Mouse (Mus musculus): Measurements from ENCODE around the gene Cacna1d.

Gene Cacna1d

GRCm38 (mm10) chr14:29998747-29999474 lies 492.3 kb downstream of the Cacna1d start:
- in situ Hi-C loops (cut with MboI; ENCODE audit: low pct_unique_long_range_greater_than_20kb in 1 of 2, low sequenced_read_pairs in 2 of 2, unreplicated experiment in 1 of 2): no loop called here

DNA sequence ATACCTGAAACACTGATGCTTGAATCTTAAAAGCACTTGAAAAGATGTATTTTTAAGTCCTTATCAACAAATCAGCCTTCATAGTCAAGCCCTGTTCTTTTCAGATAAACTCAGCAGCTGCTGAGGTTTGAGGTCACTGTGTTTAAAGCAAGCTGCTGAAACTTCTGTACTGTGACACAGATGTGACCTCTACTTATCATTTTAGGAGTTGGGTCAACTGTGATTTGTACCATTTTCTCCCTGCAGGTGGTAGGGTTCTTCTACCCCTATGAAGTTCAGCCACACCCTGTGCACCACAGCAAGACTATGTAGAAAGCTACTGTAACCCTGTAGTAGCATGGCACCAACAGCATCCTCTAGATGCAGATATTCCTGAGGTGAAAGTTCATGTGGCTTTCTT lies 493.9 kb downstream of the Cacna1d start:
- in situ Hi-C loops (cut with MboI; ENCODE audit: low pct_unique_long_range_greater_than_20kb in 1 of 2, low sequenced_read_pairs in 2 of 2, unreplicated experiment in 1 of 2): no loop called here

DNA sequence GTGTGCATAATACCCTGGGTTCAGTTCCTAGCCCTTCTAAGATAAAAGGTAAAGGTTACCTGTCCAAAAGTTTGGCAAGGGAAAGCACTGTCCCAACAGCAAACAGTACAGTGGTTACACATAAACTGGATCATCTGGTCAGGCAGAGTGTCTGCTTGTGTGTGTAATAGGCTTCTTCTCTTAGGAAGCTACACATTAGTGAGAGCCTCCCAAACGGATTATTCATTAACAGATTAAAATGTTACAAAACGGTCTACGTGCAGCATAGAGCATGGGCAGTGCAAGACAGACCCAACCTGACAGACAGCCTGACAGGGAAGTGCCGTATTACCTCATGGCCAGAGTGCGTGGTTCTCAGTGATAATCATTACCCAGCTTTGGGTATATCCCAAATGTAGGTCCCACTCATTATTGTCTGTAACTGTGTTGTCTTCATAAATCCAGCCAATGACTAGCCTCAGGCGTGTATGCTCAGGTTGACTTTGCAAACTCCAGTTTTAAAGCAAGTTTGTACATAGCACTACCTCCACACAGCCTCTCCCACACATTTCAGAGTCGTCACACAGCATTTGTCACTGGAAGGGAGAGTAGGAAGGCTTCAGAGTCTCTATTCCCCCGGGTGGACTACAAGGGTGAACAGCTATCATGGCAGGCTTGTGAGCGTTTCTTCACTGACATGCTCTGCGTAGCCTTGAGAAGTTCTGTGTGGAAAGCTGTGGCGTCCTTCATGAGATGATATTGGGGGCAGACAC lies 495.1 kb downstream of the Cacna1d start:
- in situ Hi-C loops (cut with MboI; ENCODE audit: low pct_unique_long_range_greater_than_20kb in 1 of 2, low sequenced_read_pairs in 2 of 2, unreplicated experiment in 1 of 2): no loop called here

- in situ Hi-C loops (cut with MboI; ENCODE audit: low pct_unique_long_range_greater_than_20kb in 1 of 2, low sequenced_read_pairs in 2 of 2, unreplicated experiment in 1 of 2): no loop called here
These were observed 496.3 kb downstream of the Cacna1d start for GRCm38 (mm10) chr14:29994976-29995375.

Measured in mouse embryonic stem cell (cell line).